Mouse (Mus musculus) ES-E14 (cell line): ENCODE measurements at regions not wholly inside any gene's neighbourhood (a gene's known extent, or its start where the extent isn't known, plus 50 kb on each side); places are given as distances from the start of the nearest gene placed in this dataset.

Source experiments
- DNase-seq: peaks from one replicate; pipeline ENCODE4 v3.0.0-alpha.2; 2013; ENCODE audit warnings: low read depth, low spot score
- H3K27ac ChIP-seq: 2 replicates; pipeline ENCODE4 v1.5.1; 2012; ENCODE audit warnings: low read depth, mild to moderate bottlenecking, low read length, moderate library complexity, mixed read lengths; ENCODE audit not compliant: poor library complexity, insufficient read depth, severe bottlenecking
- H3K36me3 ChIP-seq: 2 replicates; pipeline ENCODE4 v1.6.1; 2012; ENCODE audit warnings: mild to moderate bottlenecking, low read length, moderate library complexity, mixed read lengths; ENCODE audit not compliant: control insufficient read depth, poor library complexity, insufficient read depth, severe bottlenecking
- H3K4me1 ChIP-seq, 2 experiments: fragments of 150-350 bp in 1 of 2; sonication (generic) in 1 of 2; 2 replicates each; pipeline ENCODE4 v1.6.1; 2012; ENCODE audit warnings: low read length in 2 of 2, mild to moderate bottlenecking in 1 of 2, mixed read lengths in 1 of 2; ENCODE audit not compliant: control insufficient read depth in 2 of 2, insufficient read depth in 2 of 2, poor library complexity in 1 of 2
- H3K4me3 ChIP-seq, 2 experiments: fragments of 150-350 bp in 1 of 2; sonication (generic) in 1 of 2; 2 replicates each; pipeline ENCODE4 v1.5.1; 2012; ENCODE audit warnings: low read length in 2 of 2, low read depth in 1 of 2, mild to moderate bottlenecking in 1 of 2, mixed read lengths in 1 of 2; ENCODE audit not compliant: insufficient read depth in 1 of 2, poor library complexity in 1 of 2, severe bottlenecking in 1 of 2
- H3K9ac ChIP-seq: 2 replicates; pipeline ENCODE4 v1.6.1; 2012; ENCODE audit warnings: low read depth, mild to moderate bottlenecking, low read length, mixed read lengths; ENCODE audit not compliant: poor library complexity, insufficient read depth, severe bottlenecking
- H3K9me3 ChIP-seq: fragments of 150-350 bp; sonication (generic); 2 replicates; pipeline ENCODE4 v1.6.1; 2012; ENCODE audit warnings: low read depth, mild to moderate bottlenecking, low read length; ENCODE audit not compliant: control insufficient read depth, insufficient read depth
- CHD2 ChIP-seq: IDR thresholded peaks from 2 replicates; pipeline ENCODE4 v1.6.1; 2014; ENCODE audit warnings: mild to moderate bottlenecking, low read depth, low read length, inconsistent platforms
- HCFC1 ChIP-seq: IDR thresholded peaks from 2 replicates; pipeline ENCODE4 v1.6.1; 2012; ENCODE audit warnings: low read length, inconsistent platforms, borderline replicate concordance; ENCODE audit not compliant: insufficient read depth
- MAFK ChIP-seq: IDR thresholded peaks from 2 replicates; pipeline ENCODE4 v1.6.1; 2014; ENCODE audit warnings: mild to moderate bottlenecking, low read depth, low read length, inconsistent platforms; ENCODE audit not compliant: insufficient read depth
- ZC3H11A ChIP-seq: IDR thresholded peaks from 2 replicates; pipeline ENCODE4 v1.6.1; 2012; ENCODE audit warnings: low read depth, mild to moderate bottlenecking, inconsistent platforms, low read length, borderline replicate concordance
- ZNF384 ChIP-seq: IDR thresholded peaks from 2 replicates; pipeline ENCODE4 v1.6.1; 2012; ENCODE audit warnings: low read depth, low read length, inconsistent platforms
- in situ Hi-C, 2 experiments: fragments of 600-800 bp; cut with MboI; formaldehyde crosslinking; loops; one replicate each; pipeline ENCODE4 v1.15.1; 2025; ENCODE audit warnings: low sequenced_read_pairs in 2 of 2, inconsistent platforms in 1 of 2; ENCODE audit not compliant: unreplicated experiment in 2 of 2

- in situ Hi-C loops, result no loop called here
- no peaks in the 10 kb centered on the region for H3K36me3 ChIP-seq
- H3K4me3 ChIP-seq, result no peak overlapping the region
- H3K27ac ChIP-seq, result no peak overlapping the region
- no peak overlapping the region for H3K9ac ChIP-seq
- TF ChIP-seq CHD2 (no peak), ZC3H11A (no peak), MAFK (no peak), HCFC1 (no peak), ZNF384 (no peak)
- H3K4me1 ChIP-seq, result no peaks in the 10 kb centered on the region
- no peaks in the 10 kb centered on the region for H3K9me3 ChIP-seq
- no peak for DNase-seq
Observed at GRCm38 (mm10) chr19:49964679-49965078, 713.8 kb downstream of the Sorcs1 start.

DNA sequence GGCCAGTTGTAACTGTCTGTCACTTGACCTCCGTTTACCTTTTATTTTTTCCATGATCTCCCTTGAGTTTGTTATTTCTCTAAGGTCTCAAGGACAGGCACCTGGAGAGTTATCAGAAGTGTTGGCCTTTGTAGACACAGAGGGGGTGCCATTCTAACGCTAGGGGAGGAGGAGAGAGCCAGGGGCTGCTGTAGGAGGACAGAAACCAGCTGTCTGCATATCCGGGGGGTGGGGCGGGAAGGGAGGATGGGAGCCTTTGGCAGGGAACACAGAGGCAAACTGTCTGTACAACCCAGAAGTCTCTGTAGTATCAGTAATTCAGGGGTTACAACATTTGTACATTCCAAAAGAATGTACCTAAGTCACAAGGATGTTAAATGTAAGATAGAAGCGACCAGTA, 719.9 kb downstream of the Sorcs1 start:
- in situ Hi-C loops, result no loop called here

GRCm38 (mm10) chr19:49931202-49931601, 747.2 kb downstream of the Sorcs1 start:
- Histone ChIP-seq H3K36me3 (no peaks in the 10 kb centered on the region), H3K27ac (no peak overlapping the region), H3K9me3 (no peaks in the 10 kb centered on the region), H3K9ac (no peak overlapping the region), H3K4me1 (no peaks in the 10 kb centered on the region), H3K4me3 (no peak overlapping the region)
- no peak for TF ChIP-seq CHD2
- no peak for TF ChIP-seq MAFK
- no peak for TF ChIP-seq ZC3H11A
- TF ChIP-seq HCFC1, result no peak
- no peak for TF ChIP-seq ZNF384
- DNase-seq, result no peak
- in situ Hi-C loops, result no loop called here

More for the DNA sequence above, 719.9 kb downstream of the Sorcs1 start:
- no peak overlapping the region for H3K9ac ChIP-seq
- no peak overlapping the region for H3K27ac ChIP-seq
- no peak overlapping the region for H3K4me3 ChIP-seq
- no peaks in the 10 kb centered on the region for H3K4me1 ChIP-seq
- H3K9me3 ChIP-seq, result no peaks in the 10 kb centered on the region
- no peaks in the 10 kb centered on the region for H3K36me3 ChIP-seq
- DNase-seq, result no peak
- no peak for TF ChIP-seq CHD2
- TF ChIP-seq ZC3H11A, result no peak
- TF ChIP-seq MAFK, result no peak
- TF ChIP-seq ZNF384, result no peak
- no peak for TF ChIP-seq HCFC1

- no peak for DNase-seq
- in situ Hi-C loops, result no loop called here
Observed at GRCm38 (mm10) chr19:49911738-49912137, 766.7 kb downstream of the Sorcs1 start.

DNA sequence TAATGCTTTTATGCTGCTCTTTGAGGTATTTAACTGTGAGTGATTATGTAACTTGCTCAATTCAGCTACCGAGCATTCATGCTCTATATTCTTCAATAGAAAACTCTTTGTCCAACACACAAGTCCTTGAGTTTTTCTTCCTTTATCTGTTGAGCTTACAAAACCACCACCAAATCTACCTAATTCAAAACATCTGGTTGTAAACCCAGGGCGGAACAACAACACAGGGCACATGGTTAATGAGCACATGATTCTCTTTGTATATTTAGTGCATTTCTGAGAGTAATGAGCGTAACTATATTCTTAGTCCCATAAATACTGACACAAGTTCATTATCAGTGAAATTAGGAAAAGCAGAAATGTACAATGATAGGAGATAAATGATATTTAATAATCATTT, 798.2 kb downstream of the Sorcs1 start:
- Histone ChIP-seq H3K36me3 (no peaks in the 10 kb centered on the region), H3K9ac (no peak overlapping the region), H3K9me3 (no peaks in the 10 kb centered on the region), H3K4me3 (no peak overlapping the region), H3K4me1 (no peaks in the 10 kb centered on the region; a peak in 1 of 4 replicates), H3K27ac (no peak overlapping the region)
- TF ChIP-seq ZNF384, result no peak
- TF ChIP-seq CHD2, result no peak
- no peak for TF ChIP-seq ZC3H11A
- no peak for TF ChIP-seq MAFK
- no peak for TF ChIP-seq HCFC1
- in situ Hi-C loops, result no loop called here
- DNase-seq, result no peak

More at GRCm38 (mm10) chr19:49911738-49912137, 766.7 kb downstream of the Sorcs1 start:
- no peaks in the 10 kb centered on the region for H3K4me1 ChIP-seq
- no peak overlapping the region for H3K4me3 ChIP-seq
- H3K36me3 ChIP-seq, result no peaks in the 10 kb centered on the region
- no peak overlapping the region for H3K9ac ChIP-seq
- no peaks in the 10 kb centered on the region for H3K9me3 ChIP-seq
- TF ChIP-seq ZNF384, result no peak
- TF ChIP-seq ZC3H11A, result no peak
- H3K27ac ChIP-seq, result no peak overlapping the region
